Mouse (Mus musculus) v-Abl transformed pro-B cells (cell line): ENCODE measurements around the gene Sumf2.

Experiments used
- in situ Hi-C, 2 experiments: fragments of 400-800 bp; cut with MboI; formaldehyde crosslinking; loops; one replicate each; pipeline ENCODE4 v1.15.1; 2025; ENCODE audit not compliant: unreplicated experiment in 2 of 2

Gene Sumf2

DNA sequence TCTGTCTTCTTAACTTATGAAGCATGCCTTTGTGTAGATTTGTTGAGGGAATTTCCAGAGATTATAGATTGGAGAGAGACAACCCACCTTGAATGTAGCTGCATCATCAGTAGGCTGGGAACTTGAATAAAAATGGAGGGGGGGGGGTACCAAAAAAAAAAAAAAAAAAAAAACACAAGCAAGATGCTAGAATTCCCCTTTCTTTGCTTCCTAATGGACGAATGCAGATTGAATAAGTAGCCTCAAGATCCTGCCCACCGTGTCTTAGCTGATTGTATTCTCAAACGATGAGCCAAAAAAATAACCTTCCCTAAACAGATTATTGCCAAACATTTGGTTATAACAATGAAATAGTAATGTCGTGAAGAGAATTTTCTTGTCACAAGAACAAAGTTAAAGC lies 61.0 kb downstream of the Sumf2 start:
- in situ Hi-C loops: no loop called here

DNA sequence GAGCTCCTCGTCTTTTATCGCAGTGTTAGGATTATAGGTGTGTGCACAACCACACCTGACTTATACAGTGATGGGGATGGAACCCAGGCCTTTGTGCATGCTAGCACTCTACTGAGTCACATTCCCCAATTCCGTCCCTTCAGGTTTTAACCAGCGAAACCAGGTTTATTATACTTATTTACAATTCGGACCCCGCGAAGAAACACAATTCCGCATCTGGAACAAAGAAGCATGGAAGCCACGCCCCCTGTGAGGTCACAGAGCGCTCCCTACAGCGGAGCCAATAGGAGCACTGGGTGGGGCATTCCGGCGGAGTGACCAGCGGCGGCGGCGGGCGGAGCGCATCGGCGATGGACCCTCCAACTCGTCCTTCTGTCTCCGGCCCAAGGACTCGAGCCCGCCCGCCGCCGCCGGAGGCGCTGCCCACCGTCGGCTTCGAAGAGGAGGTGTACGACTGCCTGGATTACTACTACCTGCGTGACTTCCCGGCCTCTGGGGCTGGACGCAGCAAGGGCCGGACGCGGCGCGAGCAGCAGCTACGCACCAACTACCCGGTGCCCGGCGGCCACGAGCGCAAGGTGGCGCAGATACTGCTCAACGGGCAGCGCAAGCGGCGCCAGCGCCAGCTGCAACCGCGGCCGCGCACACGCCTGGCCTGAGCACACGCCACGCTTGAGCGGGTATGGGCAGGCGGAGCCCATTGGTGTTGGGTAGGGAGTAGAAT lies 61.6 kb downstream of the Sumf2 start, which contains the start of gene Nupr1l:
Gene Nupr1l (plus strand): TSS at position 299 of the 724 bp plus-strand sequence.
- in situ Hi-C loops: no loop called here

DNA sequence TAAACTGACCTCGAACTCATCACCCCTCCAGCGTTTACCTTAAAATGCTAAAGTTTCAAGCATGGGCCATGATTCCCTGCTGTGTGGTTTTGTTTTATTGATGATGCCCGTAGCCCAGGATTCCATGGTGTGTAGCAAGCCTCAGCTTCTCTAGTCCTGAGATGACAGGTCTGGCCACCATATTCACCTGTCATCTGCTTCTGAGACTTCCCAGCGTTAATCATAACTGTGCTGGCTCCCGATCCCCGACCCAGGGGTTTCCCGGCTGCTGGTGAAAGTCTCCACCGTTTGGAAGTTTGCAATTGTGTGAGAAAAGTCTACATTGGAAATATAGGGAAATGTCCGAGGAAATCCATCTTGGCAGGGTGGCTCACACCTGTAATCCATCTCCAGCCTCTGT lies 62.4 kb downstream of the Sumf2 start:
- in situ Hi-C loops: no loop called here

DNA sequence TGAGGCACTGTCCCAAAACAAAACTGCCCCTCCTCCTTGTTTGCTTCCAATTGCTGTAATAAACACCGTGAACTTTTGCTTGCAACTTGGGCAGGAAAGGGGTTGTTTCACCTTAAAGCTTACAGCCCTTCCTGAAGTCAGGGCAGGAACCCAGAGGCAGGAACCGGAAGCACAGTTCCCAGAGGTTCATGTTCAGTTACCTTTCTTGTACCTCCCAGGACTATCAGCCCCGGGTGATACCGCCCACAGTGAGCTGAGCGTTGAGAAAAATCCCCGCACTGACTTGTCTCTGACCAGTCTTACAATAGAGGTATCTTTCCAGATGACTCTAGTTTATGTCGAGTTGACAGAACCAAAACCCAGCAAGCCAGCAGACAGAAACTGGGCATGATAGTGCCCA lies 62.8 kb downstream of the Sumf2 start:
- in situ Hi-C loops: no loop called here
